Mouse (Mus musculus) spleen, adult 2 months (tissue): ENCODE data around the gene 4931414P19Rik.

Experiments used
- CTCF ChIP-seq: fragments of 200-500 bp; IDR thresholded peaks from 2 replicates; pipeline ENCODE4 v1.5.1; 2011; ENCODE audit warnings: mild to moderate bottlenecking, inconsistent platforms; ENCODE audit not compliant: insufficient read depth, insufficient read length, insufficient replicate concordance; ENCODE audit errors: extremely low read depth
- POLR2A ChIP-seq: fragments of 200-500 bp; IDR thresholded peaks from 2 replicates; pipeline ENCODE4 v1.6.1; 2011; ENCODE audit warnings: low read depth, low read length, inconsistent platforms

DNA sequence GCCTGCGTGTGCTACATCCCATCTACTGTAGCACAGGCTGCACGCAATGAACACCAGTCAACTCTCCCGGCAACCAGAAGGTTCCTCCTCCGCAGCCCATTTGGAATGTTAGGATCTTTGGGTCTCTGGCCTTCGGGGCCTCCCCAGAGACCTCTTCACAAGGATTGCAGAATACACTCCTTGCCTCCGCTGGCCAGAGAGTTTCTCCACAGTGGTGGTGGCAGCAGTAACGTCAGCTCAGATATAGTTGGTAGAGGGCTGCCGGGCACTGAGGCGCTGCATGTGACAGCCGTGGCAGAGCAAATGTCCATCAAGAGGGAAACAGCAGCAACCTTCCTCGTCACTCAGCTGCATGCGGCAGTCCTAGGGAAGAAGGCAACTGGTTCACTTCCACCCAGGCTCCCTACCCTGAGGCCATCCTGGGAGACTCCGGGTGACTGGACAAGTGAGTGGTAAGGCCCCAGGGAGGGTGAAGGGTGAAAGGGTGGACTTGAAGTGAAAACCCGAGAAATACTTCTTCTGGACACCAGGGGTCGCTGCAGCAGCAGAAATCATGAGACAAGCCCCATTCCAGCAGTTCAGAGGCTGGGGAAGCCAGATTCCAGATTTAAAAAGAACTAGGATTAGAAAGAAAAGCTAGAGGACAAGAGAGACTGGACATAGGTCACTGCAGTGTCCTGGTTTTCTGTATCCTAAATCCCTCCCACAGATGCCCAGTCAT, 36.9 kb downstream of the 4931414P19Rik start:
- TF ChIP-seq CTCF (peak; percentile 61; the same call in 1 of the 2 replicates), POLR2A (no peak)
